Mouse (Mus musculus): ENCODE data around the gene Olfr1346. TPM values are rescaled to one million over a fixed set of nuclear protein-coding genes. Genes with fewer than 3 reads are reported as not detected.
"Not testable (repeated sequence)": the region's sequence is repeated elsewhere in the genome, so short reads cannot be mapped to it uniquely, and the experiment has no call there.

Olfr1346 gene
- polyA plus RNA-seq (2012; rRNA removed) = not detected in 2 replicates

DNA sequence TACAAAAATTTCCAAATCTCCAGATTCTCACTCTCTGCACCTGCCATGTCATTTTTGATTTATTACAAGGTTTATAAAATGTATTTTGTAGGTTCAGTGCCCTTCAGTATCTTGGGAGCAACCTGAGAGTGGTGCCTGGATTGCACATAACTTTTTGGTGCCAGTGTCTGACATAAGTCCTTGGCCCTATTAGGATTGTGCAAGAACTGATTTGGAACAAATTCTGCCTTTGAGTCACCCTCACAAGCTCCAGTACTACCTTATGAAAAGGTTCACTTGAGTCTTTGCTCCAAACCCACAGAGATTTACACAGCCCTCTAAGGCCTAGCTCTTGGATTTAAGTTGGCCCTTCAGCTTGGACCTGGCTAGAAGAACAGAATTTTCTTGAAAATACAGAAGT, at the start of gene Olfr1346:
TSS of gene Olfr1346 (plus strand) at position 151 of the 400 bp plus-strand sequence.
- DNase-seq (ENCODE audit: low read depth) = no peak

DNA sequence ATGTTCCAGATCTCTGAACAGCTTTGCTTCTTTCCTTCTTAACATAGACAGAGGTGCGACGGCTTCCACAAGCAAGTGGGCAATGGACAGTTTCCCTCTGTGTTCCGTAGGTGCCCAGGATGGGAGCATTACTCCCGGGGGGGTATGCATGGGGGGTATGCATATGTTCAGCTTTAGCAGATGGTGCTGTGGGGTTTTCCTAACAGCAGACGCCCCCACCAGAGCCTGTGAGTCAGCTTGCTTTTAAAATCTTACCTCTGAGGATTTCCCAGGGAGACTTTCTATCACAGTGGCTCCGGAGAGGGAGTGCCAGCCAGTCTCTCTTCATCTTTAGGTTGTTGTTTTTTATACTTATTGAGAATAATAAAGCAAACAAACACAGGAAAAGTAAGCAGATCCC, 47.0 kb upstream of the Olfr1346 start:
- no peak for DNase-seq (ENCODE audit: low read depth)

- no peak for DNase-seq (ENCODE audit: low read depth)
These were observed 37.5 kb upstream of the Olfr1346 start for GRCm38 (mm10) chr7:6429381-6429780.

DNA sequence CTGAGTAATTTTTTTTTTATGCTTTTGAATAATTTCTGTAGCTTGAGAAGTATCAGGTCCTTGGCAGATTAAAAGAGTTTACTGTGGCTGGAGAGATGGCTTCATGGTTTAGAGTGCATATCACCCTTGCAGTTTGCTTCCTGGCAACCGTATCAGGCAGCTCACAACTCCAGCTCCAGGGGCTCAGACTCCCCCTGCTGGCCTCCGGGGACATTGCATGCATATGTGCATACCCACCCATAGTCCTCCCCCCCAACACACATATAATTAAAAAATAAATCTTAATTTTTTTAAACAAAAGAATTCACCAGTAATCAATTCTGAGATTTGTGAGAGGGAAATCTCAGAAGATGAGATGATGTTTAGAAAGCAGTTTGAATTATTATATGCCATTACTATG, 36.6 kb upstream of the Olfr1346 start:
- no peak for DNase-seq (ENCODE audit: low read depth)

GRCm38 (mm10) chr7:6438388-6438787, 28.5 kb upstream of the Olfr1346 start, which contains the start of gene Olfr1344:
Gene Olfr1344 (plus strand): TSS chr7:6438688.
- no peak for DNase-seq (ENCODE audit: low read depth)

GRCm38 (mm10) chr7:6441173-6441572, 25.7 kb upstream of the Olfr1346 start:
- no peak for DNase-seq (ENCODE audit: low read depth)

- no peak for DNase-seq (ENCODE audit: low read depth)
These were observed 19.1 kb upstream of the Olfr1346 start for GRCm38 (mm10) chr7:6447771-6448170.

DNA sequence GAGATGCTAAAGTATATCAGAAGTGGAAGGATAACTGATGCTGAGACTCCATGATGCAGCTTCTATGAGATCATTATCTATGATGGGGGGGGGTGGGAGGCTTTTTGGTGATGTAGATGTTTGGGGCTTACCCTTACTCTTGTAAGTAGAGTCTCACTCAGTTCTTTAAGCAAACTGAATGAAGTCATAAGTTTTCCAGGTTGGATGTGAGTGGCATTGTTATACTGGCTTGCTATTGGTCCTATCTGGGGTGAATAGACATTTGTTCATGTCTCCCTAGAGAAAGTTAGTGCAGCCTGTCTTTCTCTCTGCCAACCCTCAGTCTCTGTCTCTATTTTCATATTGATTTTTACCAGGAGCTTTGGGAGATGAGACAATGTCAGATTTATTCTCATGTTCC, 11.0 kb upstream of the Olfr1346 start, which contains the start of gene Olfr1336:
TSS of gene Olfr1336 (plus strand) at position 301 of the 400 bp plus-strand sequence.
- no peak for DNase-seq (ENCODE audit: low read depth)

DNA sequence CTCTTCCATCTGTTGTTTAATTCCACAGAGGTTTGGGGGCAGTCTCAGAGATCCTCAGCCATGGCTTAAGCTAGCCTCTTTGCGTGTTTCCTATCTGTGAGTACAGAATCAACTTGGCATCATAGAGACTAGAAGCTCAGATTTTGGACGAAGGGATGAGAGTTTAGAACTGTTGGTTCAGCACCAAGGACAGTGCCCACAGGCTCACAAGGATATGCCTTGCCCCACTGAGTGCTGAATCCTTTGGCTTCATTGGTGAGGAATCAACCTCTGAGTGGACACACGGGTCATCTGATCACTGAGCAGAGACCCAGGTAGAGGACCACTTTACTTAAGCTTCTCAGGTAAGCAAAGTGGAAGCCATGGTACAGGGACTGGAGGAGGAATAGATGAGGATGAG, 10.5 kb upstream of the Olfr1346 start:
- no peak for DNase-seq (ENCODE audit: low read depth)

DNA sequence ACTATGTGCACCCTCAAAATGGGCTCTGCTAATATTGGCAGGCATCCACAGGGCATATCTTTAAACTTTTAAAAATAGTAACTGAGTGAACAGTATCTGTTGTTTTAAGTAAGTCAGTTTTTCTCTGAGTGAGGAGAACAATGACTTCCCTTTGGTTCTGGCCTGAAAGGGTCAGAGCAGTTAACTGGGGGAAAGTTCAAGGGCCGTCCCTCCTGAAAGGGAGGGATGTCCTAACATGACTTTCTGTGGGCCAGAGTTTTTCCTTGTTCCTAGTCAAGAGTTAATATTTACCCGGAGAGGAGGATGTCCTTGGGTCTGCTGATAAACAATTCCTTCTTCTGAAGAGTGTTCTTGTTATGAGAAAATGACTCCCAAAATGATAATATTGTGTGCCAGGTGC, 10.7 kb downstream of the Olfr1346 start:
- not testable (repeated sequence) for DNase-seq (ENCODE audit: low read depth)

DNA sequence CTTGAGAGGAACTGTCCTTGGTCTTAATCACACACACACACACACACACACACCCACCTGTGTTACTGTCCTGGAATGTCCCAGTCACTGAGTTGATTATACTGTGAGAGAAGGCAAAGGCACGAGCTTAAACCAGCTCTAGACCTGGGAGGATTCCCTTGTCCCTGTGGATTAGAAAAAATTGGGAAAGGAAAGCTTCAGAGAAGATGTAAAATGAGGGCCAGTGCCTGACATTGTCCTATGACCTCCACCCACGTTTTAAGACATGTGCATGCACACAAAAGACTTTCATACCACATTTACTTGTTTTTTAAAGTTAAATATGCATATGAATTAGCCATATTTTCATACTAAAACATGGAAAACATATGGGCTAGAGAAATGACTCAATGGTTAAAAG, 19.9 kb downstream of the Olfr1346 start, which contains the start of gene Olfr5:
TSS of gene Olfr5 (minus strand) at position 101 of the 400 bp plus-strand sequence.
- DNase-seq (ENCODE audit: low read depth) = no peak

- DNase-seq (ENCODE audit: low read depth) = no peak
These were observed 32.8 kb downstream of the Olfr1346 start, which contains the start of gene Olfr1347 for GRCm38 (mm10) chr7:6499655-6500054. Gene Olfr1347 (minus strand): TSS chr7:6499755.

GRCm38 (mm10) chr7:6508648-6509047, 41.7 kb downstream of the Olfr1346 start, which contains the start of gene Olfr1348:
Gene Olfr1348 (minus strand): TSS chr7:6508748.
- DNase-seq (ENCODE audit: low read depth) = no peak

DNA sequence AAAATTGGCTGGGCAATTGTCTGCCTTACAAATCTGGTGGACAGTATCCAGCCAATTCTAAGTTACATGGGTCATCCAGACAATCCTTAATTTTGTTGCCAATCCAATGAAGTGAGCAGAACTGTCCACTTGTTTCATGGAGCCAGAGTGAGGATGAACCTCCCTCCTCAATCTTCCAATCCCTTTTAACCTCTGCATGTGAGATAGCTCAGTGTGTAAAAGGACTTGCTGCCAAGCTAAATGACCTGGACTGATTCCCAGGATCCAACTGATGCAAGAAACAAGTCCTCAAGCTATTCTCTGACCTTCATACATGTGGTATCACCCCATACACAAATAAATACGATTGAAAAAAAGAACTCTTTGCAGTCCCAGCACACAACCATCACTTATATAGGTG, 54.8 kb downstream of the Olfr1346 start:
- no peak for DNase-seq (ENCODE audit: low read depth)

DNA sequence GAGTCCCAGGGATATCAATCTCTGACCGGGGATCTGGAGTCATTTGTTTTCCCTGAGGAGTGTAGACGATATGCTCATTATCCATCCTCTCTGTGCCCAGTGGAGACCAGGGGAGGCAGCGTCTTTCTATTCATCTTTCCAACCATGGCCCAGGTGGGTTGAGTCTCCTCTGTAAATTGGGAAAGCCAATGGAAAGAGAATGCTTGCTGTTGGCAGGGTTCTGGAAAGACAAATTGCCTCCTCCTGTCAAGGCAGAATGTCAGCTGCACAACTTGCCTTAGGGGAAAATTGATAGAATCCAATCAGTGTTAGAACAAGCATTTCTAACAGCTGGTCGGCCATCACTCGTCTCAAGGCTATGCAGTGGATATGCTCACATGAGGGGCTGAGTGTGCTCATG, 55.9 kb downstream of the Olfr1346 start, which contains the start of gene Olfr1349:
TSS of gene Olfr1349 (minus strand) at position 101 of the 400 bp plus-strand sequence.
- no peak for DNase-seq (ENCODE audit: low read depth)

DNA sequence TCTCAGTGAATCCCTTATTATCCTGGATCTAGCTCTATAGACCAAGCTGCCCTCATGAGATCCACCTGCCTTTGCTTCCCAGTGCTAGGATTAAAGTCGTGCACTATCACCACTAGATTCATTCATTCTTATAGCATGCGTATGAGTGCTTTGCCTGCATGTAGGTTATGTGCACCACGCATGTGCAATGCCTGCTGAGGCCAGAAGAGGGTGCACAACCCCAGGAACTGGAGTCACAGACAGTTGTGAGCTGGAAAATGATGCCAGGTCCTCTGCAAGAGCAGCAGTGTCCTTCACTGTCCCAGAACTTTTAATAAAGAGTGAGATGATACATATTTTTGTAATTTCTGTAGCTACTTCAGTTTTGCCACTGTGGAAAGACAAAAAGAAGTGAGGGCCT, 58.1 kb downstream of the Olfr1346 start:
- no peak for DNase-seq (ENCODE audit: low read depth)

DNA sequence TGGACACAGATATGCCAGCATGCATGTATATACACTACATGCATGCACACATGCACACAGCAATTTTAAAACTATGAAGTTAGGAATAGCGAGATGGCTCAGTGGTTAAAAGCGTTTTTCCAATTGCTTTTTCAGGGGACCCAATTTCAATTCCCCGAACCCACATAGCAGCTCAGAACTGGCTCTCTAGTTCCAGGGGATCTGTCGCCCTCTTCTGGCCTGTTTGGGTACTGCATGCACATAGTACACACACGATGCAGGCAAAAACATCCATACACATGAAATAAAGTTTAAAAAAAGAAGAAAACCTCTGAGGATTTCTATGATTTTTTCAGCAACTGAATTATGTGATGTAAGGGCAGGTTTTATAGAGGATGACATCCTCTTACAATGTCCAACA, 59.2 kb downstream of the Olfr1346 start:
- no peak for DNase-seq (ENCODE audit: low read depth)

Other genes with a start within 250 kb of the Olfr1346 start
- not detected in 2 replicates for gene Zscan5b, start 244.8 kb upstream of the Olfr1346 start, polyA plus RNA-seq (2012; rRNA removed)
- gene Epp13, start 214.4 kb upstream of the Olfr1346 start, polyA plus RNA-seq (2012; rRNA removed) = 1,972 and 2,446 TPM in 2 replicates
- 1.5 and 1.6 TPM in 2 replicates for gene Zfp667, start 180.5 kb upstream of the Olfr1346 start, polyA plus RNA-seq (2012; rRNA removed)
- 0.96 and 1.1 TPM in 2 replicates for gene Zfp583, start 135.8 kb upstream of the Olfr1346 start, polyA plus RNA-seq (2012; rRNA removed)
- gene Gm3854, start 123.3 kb upstream of the Olfr1346 start, polyA plus RNA-seq (2012; rRNA removed) = 0.14 and 0.18 TPM in 2 replicates
- gene Zfp78, start 103.8 kb upstream of the Olfr1346 start, polyA plus RNA-seq (2012; rRNA removed) = 0.49 and 0.90 TPM in 2 replicates
- gene Zfp28, start 83.8 kb upstream of the Olfr1346 start, polyA plus RNA-seq (2012; rRNA removed) = 3.0 and 3.3 TPM in 2 replicates
- gene Smim17, start 68.4 kb upstream of the Olfr1346 start, polyA plus RNA-seq (2012; rRNA removed) = not detected in 2 replicates
- gene Gm20715, start 56.8 kb upstream of the Olfr1346 start, polyA plus RNA-seq (2012; rRNA removed) = 0.03 TPM in 1 of 2 replicates, not detected in the other
- gene Olfr1344, start 28.4 kb upstream of the Olfr1346 start, polyA plus RNA-seq (2012; rRNA removed) = not detected in 2 replicates
- gene Olfr1336, start 10.9 kb upstream of the Olfr1346 start, polyA plus RNA-seq (2012; rRNA removed) = not detected in 2 replicates
- 0.11 and 0.18 TPM in 2 replicates for gene Olfr5, start 19.8 kb downstream of the Olfr1346 start, polyA plus RNA-seq (2012; rRNA removed)
- gene Olfr1347, start 32.7 kb downstream of the Olfr1346 start, polyA plus RNA-seq (2012; rRNA removed) = not detected in 2 replicates
- 0.22 and 0.49 TPM in 2 replicates for gene Olfr1348, start 41.6 kb downstream of the Olfr1346 start, polyA plus RNA-seq (2012; rRNA removed)
- 0.57 and 0.69 TPM in 2 replicates for gene Olfr1349, start 55.8 kb downstream of the Olfr1346 start, polyA plus RNA-seq (2012; rRNA removed)
- not detected in 2 replicates for gene Olfr1350, start 97.7 kb downstream of the Olfr1346 start, polyA plus RNA-seq (2012; rRNA removed)
- 0.35 and 0.84 TPM in 2 replicates for gene Zim1, start 229.3 kb downstream of the Olfr1346 start, polyA plus RNA-seq (2012; rRNA removed)

Measured in gonadal fat pad, adult 2 months (tissue).